Mouse (Mus musculus): Measurements from ENCODE around the gene Myh6.

Myh6 gene

DNA sequence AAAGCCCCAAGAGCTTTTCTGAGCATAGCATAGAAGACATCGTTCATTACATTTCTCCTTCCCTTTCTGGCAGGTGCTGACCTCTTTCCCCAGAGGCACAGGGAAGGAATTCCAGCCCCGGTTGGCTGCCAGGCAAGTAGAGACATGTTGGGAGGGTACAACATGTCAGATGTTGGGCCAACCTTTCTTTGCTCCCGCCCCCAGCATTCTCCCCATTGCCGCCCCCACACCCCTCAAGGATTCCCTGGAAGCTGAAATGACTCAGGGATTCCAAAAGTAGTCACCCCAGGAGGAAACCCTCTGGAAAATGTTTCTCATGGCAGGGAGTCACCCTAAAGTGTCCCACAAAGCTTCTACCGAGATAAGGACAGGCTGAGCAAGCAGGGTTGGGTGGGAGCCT lies 36.9 kb downstream of the Myh6 start:
- DNase-seq: no peak

DNA sequence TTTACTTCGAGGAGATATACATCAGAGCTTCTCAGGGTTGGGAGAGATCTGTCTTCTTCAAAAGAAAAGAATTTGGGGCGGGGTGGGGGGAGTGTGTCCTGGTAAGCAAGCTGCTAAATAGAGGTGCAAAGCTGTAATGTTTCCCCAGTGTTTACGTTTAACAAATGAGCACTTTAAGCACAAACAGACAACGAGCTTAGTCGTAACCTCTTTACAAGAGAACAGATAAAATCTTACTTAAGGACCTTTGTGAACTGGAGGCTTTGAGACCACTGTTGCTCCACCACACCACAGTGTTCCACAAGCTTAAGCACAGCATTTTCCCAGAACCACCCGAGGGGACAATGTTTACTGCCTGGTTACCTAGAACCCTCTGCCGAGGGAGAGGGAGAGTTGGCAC lies 39.4 kb downstream of the Myh6 start:
- DNase-seq: no peak

DNA sequence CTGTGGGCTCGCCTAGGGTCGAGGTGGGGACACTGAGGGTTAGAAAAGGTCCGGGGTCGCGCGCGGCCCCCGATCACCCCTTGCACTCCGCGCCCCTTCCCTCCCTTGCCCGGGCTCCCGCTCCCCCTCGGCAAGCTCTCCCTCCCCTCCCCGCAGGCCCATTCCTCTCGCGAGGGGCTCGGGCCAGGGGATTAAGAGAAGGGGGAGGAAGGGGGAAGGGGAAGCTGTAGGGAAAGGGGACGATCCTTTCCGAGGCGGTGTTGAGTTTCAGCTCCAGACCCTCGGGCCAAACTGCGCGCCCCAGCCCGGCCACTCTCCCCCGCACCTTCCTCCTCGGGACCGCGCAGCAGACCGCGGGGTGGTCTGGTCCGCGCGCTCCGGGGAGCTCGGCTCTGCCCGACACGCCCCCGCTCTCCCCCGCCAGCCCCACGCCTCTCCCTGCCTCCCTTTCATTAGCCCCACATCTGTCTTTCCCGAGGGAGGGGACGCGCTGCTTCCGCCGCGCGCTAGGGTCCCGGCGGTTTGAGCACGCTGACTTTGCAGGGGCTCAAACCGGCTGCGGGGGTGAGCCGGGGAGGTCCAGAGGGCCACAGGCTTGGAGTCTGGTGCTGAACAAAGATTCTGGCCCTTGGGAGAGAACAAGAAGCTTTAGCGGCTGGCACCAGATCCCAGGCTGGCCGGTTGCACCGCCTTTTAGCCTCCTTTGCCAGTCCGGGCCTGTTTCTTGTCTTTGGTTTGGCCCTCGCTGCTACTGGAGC lies 40.1 kb downstream of the Myh6 start:
- DNase-seq: peak; percentile 74

DNA sequence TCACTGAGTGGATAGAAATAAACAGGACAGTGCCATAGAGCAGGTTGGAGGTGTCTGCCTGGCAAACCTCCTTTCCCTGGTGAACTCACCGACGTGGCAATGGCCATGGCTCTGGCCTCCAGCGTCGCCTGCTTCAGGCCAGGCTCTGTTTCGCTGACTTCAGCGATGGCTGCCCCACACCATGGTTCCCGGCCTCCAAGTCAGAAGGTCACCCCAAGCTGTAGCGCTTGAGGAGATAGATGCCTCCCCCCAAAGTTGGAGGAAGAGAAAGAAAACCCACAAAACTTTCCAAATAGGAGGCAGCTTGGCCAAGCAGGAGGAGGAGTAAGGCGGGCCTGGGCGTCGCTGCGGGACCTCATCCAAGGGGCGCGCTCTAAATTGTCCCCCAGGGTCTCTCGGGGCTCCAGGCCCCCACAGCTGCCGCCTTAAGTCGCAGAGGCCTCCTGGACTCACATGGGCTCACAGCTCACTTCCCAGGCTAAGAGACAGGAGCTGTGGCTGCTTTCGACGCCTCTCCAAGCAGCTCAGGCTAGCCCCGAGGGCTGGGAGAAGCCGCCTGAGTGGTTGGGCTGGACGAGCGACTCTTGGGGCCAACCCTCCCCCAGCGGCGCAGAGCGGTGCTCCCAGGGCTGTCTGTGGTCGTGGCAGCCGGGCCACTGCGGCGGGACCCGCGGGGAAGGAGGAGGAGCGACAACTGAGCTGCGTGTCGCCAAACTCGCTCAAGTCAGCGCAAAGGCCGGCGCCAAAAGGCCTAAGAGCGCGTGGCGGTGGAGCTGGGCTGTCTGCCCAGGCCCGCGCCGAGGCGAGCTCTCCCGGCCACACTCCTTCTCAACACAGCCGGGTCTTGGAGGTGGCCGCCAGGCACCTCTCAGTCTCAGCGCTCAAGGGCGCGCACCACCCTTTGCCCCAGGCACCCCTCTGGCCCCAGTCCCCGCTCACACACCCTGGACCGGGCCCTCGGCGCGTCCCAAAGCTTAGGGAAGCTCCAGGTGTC lies 41.1 kb downstream of the Myh6 start, which contains the start of gene Efs:
TSS of gene Efs (minus strand) at position 778 of the 994 bp plus-strand sequence.
- peak; percentile 81 for DNase-seq

DNA sequence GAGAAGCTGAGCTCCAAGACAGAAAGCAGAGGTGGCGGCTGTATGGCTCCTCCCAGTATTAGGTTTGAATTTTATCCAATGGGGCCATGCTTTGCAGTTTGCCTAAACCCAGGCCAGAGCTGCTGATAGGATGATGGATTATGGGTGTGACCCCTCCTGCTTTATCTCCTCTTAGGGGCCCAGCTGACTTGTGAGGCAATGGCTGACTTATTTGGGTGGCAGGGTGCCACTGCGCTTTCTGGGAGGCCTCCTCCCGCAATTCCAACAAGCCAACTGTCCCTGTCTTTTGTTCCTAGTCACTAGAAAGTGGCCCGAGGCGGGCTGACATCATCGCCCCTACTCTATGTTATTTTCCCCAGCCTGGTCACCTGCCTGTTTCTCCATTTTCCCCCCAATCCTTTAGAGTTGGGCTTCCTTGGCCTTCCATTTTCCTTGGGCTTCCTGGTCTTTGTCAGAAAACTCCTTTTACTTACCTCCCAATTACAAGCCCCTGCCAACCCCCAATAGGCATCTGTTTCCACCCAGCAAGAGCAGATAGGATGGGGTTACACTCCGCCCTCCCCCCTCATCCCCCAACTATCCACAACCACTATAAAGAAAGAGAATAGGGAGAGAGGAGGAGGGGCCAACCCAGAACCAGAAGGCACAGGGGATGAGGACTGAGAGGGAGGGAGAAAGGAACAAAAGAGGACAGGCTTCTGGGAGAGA lies 41.9 kb downstream of the Myh6 start:
- DNase-seq: peak; percentile 67

DNA sequence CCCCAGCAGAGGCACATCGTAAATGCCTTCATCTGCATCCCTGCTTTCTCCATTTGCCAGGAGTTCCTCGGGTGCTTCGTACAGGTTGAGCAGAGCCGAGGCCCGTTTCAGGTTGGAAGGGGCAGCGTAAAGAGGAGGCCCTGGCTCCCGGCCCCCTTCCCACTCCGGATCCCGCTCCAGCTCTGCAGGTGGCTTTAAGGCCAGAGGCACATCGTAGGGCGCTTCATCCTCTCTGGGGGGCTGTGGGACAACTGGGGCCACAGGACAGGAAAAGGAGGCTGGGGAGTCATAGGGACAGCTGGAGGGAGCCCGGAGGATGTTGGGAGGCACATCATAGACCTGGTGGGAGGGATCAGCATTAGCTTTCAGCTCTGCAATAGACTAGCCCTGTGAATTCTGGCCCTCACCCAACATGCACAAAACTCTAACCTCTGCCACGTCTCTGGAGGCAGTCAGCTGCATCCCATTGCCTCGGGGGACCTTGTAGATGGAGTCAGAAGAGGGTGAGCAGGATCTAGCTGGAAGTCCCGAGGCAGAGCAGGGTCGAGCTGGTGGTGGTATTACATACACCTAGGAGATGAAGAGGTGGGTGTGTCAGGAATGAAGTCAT lies 46.5 kb downstream of the Myh6 start:
- DNase-seq: no peak

DNA sequence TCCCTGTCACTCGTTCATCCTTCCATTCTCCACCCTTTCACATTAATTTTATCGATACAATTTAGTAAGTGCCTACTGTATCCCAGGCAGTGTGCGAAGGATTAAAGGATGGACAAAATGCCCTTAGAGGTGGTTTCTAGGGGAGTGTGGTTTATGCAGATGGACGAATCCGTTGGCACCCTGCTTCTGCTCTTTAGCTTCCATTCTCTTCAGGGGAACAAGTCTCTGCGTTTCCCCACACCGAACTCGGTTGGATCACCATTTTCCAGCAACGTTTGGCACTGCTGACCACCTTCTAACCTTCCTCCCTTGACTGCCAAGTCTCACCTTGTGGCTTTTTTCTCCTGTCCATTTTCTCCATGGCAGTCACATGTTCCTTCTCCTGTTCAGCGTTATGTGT lies 53.4 kb downstream of the Myh6 start:
- DNase-seq: no peak

DNA sequence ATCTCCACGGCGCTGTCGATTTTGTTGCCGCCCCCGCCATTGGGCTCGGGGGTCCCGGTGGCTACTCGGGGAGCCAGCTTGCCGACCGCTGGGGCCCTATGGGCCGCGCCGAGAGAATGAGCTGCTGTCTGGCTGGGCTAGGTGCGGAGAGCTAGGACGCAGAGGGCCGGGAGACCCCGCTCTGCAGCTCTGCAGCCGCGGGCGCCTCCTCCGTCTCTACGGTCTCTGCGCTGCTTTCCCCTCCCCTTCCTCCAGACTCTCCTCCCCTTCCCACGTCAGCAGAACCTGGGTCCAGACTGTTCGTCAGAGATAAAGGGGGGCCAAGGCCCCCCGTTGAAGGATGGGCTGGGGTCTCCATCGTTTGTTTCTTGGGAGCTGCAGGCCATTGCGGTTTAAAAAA lies 53.8 kb downstream of the Myh6 start, which contains the start of gene Slc22a17:
TSS of gene Slc22a17 (minus strand) at position 247 of the 400 bp plus-strand sequence.
- peak; percentile 82 for DNase-seq

DNA sequence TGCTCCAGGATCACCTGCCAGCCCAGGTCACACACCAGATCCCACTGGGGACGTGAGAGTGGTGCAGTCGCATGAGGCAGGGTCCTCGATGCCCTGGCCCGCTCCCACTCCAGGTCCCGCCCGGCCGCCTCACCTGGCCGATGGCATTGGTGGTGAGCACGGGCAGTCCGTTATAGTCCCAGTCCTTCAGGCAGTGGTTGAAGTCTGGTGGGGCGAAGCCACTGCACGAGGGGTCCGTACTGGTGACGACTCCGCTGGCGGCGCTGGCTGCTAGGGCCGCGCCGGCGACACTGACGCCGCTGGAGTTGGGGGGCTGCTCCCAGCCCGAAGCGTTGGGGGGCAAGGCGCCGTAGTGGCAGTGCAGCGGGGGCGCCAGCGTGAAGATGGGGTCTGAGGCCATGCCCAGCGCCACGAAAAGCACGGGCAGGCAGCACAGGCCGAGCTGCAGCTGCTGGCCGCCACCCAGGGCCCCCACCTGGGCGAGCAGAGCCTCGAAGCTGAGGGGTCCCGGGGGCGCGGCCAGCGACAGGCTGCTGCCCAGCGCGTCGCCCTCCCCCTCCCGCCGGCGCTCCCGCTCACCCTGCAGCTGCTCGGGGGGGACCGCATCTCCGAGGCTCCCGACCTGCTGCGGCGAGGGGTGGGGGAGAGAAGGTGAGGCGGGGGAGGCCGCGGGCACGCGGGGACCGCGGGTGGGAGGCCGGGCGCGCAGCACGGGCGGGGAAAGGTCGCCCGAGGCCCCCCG lies 54.4 kb downstream of the Myh6 start:
- DNase-seq: peak; percentile 24

DNA sequence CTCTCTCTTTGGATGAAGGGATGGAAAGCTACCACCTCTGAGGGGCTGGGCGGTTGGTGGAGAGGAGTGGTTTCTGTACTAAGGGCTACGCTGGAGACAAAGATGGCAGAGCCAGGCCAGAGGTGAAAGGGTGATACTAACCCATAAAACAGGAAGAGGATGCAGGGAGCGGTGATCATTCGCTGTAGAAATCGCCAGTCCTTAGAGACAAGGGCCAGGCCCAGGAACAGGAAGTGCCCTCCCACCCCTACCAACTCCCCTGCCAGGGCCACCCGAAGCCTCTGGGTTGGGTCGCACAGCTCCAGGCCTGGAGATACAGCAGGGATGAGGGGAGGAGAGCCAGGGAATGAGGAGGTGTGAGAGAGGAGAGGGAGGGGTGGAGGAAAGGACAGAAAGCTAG lies 58.0 kb downstream of the Myh6 start:
- no peak for DNase-seq

DNA sequence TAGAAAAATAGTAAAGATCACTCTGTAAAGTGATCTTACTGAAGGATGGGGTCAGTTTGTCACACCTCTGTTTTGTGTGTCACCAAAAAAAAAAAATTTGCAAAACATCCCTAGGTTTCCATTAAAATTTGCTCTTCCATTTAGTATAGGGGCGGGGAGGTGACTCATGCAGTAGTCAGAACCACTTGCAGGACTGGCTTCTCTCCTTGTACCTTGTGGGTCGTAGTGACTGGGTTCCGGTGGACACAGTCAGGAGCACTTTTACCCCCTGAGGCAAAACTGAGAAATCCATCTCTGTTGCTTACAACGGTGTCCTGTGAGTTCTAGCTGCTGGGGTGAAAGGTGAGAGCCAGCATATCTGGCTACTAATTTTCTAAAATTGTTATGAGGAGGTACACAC lies 63.1 kb downstream of the Myh6 start:
- no peak for DNase-seq

DNA sequence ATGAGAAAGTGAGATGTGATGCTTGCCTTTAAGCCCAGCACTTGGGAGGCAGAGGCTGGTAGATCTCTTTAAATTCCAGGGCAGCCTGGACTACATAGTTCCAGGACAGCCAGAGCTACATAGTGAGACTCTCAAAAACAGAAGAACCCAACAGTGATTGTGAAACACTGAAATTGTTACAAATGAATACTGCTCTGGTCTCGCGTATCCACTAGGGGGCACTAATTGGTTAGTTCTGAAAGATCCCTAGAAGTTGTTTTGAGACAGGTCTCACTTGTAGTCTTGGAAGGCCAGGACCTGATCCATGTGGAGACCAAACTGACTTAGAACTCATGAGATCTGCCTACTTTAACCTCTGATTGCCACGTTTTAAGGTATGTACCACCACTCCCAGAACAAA lies 66.3 kb downstream of the Myh6 start:
- peak; percentile 86 for DNase-seq

DNA sequence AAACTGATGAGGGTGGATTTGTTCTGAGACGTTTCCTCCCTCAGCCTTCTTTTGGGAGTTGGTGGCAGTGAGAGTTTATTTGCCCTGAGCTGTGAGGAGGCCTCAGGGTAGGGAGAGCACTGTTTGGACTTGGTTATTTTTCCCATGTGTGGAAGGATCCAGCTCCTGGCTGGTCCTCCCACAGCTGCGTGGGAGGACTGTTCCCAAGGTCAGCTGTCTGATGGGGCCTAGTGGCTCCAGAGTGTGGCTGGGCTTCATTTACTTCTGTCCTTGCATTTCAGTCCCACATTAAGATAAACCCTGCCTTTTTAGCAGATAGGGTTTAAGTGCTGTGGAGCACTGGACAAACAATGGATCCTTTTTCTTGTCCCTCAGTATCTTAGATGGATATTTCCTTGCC lies 69.3 kb downstream of the Myh6 start:
- DNase-seq: no peak

DNA sequence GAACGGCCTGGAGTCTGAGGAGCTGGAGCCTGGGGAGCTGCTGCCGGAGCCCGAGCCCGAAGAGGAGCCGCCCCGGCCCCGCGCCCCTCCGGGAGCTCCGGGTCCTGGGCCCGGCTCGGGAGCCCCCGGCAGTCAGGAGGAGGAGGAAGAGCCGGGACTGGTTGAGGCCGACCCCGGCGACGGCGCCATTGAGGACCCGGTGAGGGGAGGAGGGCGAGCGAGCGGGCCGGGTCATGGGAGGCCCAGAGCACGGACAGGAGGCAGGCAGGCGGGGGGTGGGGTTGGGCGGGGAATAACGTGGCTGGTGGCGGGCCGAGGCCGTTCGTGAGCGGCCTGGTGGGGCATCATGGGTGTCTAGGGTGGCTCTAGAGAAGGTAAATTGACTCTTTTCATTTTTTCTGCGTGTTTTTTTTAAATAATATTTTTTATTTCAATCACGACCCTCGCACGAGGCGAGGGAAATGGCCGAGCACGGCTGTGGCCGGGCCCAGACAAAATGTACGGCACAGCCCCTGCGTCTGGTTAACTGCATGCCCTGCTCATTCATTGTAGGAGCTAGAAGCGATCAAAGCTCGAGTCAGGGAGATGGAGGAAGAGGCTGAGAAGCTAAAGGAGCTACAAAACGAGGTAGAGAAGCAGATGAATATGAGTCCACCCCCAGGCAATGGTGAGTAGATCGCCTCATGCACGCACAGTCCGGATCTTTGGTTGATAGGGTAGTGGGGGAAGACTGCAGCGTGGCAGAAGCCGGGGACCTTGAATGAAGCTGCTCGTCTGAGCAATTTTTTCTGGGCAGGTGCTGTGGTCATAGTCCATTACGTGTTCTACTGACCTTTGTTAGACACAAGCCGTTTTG lies 72.2 kb downstream of the Myh6 start:
- DNase-seq: peak; percentile 67

DNA sequence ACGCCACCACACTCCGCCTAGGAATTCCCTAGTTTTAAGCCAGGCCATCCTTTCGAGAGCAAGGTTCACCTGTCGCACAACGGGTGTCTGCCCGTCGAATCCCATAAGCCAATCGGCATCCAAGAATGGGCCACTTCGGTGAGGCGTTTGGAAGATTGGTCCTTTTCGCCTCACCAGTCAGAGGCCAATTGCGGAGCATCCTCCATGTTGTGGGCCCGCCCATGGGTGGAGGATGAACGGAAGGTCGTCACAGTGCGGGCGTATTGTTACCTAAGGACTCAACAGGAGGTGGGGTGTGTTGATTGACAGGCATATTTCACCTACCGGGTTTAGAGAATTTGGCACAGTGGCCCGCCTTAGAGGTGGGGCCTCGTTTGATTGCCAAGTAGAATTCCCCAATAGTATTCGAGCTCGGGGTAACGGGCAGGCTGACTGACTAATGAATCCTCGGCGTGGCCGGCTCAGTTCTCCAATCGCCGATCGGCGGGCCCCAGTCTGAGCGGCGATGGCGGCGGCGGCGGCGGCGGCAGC lies 73.0 kb downstream of the Myh6 start:
- peak; percentile 99 for DNase-seq

DNA sequence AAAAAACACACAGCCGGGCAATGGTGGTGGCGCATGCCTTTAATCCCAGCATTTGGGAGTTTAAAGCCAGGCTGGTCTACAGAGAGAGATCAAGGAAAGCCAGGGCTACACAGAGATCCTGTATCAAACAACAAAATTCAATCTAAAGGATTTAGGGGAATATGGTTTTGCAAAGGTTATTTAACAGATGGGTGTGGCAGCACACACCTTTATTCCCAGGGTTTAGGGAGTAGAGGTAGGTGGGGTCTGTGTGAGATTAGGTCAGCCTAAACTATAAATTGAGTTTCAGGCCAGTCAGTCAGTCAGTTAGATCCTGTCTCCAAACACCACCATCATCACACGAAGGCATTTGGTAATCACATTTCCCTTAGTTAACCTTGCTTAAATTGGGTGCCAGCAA lies 74.5 kb downstream of the Myh6 start, which contains the start of gene Pabpn1:
TSS of gene Pabpn1 (plus strand) at position 301 of the 400 bp plus-strand sequence.
- no peak for DNase-seq

Data from lung, postnatal 10 days (tissue).